Mouse (Mus musculus) cerebellum, adult 11 months (tissue): ENCODE data around the gene Wnk4.
A peak's percentile ranks its signal among the peaks of the same experiment; 100 is the strongest.

Experiments used
- DNase-seq: peaks from one replicate; pipeline ENCODE4 v3.0.0; 2022

The Wnk4 gene

DNA sequence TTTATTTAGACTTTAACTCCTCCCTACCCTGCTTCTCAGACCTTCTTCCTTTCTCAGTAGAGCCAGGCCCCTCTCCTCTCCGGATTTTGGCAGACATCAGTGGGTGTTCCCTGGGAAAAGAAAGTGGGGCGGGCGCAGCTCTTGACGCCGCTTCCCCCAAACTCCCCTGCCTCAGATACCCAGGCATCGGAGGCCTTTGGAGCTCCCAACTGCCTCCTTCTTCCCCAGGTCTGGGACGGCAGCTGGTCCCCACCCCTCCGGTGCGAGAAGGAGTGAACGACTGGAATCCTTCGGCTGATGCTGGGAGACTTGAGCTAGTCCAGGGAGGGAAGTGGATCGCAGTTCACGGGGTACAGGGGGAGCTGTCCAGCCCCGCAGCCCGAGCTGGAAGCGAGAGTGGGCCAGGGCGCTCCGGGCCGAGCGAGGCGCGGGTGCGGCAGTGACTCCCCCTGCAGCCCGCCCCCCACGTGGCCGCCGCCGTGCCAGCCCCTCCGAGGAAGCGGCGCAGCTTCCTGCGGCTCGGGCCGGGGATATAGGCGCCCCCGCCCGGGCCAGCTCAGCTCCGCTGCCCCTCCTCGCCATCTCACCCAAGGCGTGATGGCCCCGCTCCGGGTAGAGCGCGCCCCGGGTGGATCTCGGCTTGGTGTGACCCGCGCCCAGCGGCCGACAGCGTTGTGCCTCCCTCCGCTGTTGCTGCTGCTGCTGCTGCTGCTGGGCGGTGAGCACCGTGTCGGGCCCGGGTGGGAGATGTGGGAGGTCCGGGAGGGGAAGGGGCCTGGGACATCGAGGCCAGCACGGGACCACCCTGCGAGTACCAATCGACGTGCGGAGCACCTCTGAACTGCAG lies 14.3 kb upstream of the Wnk4 start, which contains the start of gene Ramp2:
Gene Ramp2 (plus strand): TSS at position 174 of the 847 bp plus-strand sequence.
- DNase-seq, result no peak

- no peak for DNase-seq
Measured at GRCm38 (mm10) chr11:101246702-101247012, 13.7 kb upstream of the Wnk4 start.

GRCm38 (mm10) chr11:101247521-101248030 lies 12.8 kb upstream of the Wnk4 start:
- no peak for DNase-seq

GRCm38 (mm10) chr11:101248258-101248994 lies 11.9 kb upstream of the Wnk4 start:
- peak; percentile 46 for DNase-seq

GRCm38 (mm10) chr11:101251031-101251430 lies 9.3 kb upstream of the Wnk4 start:
- DNase-seq, result no peak

GRCm38 (mm10) chr11:101252941-101253340 lies 7.4 kb upstream of the Wnk4 start:
- no peak for DNase-seq

GRCm38 (mm10) chr11:101253613-101254389 lies 6.6 kb upstream of the Wnk4 start, which contains the start of gene Vps25:
Vps25 (plus strand) TSS chr11:101253707.
- DNase-seq, result peak; percentile 76

- DNase-seq, result no peak
Measured at GRCm38 (mm10) chr11:101255826-101256775, 4.3 kb upstream of the Wnk4 start.

- no peak for DNase-seq
Measured at GRCm38 (mm10) chr11:101259261-101259712, 1.1 kb upstream of the Wnk4 start.

- DNase-seq, result no peak
Measured at GRCm38 (mm10) chr11:101260826-101261380, 536 bp downstream of the Wnk4 start.

GRCm38 (mm10) chr11:101262272-101262967 lies 2.1 kb downstream of the Wnk4 start:
- DNase-seq, result no peak

GRCm38 (mm10) chr11:101263138-101263988 lies 3.0 kb downstream of the Wnk4 start:
- DNase-seq, result no peak

- DNase-seq, result no peak
Measured at GRCm38 (mm10) chr11:101263989-101264280, 3.6 kb downstream of the Wnk4 start.

DNA sequence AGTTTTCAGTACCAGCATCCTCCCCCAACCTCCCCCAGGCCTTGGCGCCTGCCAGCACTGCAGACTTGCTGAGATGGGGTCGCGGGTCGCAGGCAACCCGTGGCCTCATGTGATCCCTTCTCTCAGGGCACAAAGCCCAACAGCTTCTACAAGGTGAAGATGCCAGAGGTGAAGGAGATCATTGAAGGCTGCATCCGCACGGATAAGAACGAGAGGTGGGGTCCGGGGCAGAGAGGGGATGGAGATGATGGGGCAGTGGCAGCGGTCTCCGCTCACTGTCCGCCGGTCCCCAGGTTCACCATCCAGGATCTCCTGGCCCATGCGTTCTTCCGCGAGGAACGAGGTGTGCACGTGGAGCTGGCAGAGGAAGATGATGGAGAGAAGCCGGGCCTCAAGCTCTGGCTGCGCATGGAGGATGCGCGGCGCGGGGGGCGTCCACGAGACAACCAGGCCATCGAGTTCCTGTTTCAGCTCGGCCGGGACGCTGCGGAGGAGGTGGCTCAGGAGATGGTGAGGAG lies 4.6 kb downstream of the Wnk4 start:
- DNase-seq, result no peak

DNA sequence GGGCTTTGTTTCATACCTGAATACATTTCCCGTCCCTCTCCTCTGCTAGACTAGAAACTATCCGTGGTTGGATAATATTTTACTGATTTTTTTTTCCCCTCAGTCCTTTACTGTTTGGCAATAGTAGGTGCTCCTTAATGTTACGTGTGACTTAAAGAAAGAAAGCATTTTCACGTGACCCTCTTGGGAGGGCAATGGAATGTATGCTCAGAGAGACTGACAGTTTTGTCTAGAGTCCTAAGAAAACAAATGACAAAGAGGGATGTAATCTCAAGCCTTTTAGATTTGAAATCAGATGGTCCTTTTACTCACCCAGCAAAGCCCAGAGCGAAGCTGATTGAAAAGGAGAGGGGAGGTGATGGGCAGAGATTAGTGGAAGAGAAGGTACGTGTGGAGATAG lies 5.5 kb downstream of the Wnk4 start:
- DNase-seq, result no peak

GRCm38 (mm10) chr11:101269577-101270116 lies 9.3 kb downstream of the Wnk4 start:
- DNase-seq, result no peak

DNA sequence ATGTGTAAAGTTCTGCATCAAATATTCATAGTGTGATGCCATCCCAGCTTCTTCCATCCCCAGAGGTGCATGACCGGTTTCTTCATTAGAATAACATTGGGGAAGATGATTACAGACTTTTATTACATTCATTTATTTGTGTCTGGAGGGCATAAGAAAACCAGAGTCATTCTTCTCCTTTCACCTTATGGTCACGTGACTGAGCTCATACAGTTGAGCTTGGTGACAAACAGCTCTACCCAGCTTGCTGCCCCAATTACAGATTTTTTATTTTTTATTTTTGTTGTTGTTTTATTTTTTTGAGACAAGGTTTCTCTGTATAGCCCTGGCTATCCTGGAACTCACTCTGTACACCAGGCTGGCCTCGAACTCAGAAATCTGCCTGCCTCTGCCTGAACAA lies 12.1 kb downstream of the Wnk4 start:
- DNase-seq, result no peak

DNA sequence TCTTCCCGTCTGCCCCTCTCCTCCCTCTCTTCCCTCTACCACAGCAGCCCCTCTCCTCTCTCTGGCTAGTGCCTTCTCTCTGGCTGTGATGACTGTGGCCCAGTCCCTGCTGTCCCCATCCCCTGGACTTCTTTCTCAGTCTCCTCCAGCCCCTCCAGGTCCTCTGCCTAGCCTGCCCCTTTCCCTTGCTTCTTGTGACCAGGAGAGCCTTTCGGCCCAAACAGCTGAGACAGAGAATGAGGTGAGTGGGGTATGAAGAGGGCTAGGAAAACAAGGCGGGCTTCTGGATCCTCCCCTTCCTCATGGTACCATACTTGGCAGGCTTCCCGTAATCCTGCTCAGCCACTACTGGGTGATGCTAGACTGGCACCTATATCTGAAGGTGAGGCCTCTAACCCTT lies 14.9 kb downstream of the Wnk4 start:
- DNase-seq, result no peak

DNA sequence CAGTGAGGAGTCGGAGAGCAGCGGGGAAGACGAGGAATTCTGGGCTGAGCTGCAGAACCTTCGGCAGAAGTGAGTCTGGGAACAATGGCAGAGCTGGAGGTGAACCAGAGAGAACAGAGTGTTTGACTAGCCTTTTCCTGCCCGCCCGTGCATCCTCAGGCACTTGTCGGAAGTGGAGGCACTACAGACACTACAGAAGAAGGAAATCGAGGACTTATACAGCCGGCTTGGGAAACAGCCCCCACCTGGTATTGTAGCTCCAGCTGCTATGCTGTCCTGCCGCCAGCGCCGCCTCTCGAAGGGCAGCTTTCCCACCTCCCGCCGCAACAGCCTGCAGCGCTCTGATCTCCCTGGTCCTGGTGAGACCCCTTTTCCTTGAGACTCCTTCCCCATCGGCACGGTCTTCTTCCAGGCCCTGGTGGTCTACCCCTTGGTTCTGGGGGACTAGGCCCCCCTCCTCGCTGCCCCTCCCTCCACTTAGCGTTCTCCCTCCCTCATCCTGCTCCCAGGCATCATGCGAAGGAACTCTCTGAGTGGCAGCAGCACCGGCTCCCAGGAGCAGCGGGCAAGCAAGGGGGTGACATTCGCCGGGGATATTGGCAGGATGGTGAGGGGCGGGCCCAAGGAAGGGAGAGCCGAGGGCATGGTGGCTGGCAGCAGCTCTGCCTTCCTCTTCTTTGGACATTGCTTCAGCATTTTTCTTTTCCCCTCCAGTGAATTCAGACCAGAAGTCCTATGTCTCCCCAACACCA lies 16.1 kb downstream of the Wnk4 start:
- no peak for DNase-seq
